Mouse (Mus musculus): ENCODE measurements around the gene Fgr.

GRCm38 (mm10) chr4:133020721-133021120 is 46.8 kb downstream of the Fgr start:
- TF ChIP-seq CTCF (IDR thresholded peaks at IDR 0.05; ENCODE audit: low read depth) (no peak), EP300 (IDR thresholded peaks at IDR 0.05; ENCODE audit: low read depth) (no peak)

Data from heart, postnatal 0 days (tissue).